In the genomic region with DNA sequence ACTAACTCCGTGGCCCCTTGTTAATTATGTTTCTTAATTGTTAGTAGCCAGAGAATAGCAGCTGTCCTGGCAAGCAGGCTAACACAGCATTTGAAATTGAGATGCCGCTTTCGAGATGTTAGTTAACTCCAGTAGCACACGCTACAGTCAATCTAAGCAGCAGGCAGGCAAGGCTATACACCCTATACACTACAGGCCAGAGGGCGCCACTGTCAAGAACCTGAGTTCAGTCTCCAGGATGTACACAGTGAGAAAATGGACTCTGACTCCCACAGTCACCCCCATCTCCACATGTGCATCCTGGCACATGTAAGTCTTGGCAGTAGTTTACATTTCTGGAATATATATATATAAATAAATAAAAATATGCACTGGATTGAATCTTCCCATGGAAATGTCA, we compare ENCODE assay signal across 18 mouse cellular contexts. TPM values are rescaled to one million over a fixed set of nuclear protein-coding genes. Genes with fewer than 3 reads are reported as not detected.
DNase-seq lines count a peak whose midpoint lies in the region; ATAC-seq and TF ChIP-seq lines count a peak whose summit lies in the region.
"Had no signal": no experiment of that assay in that cellular context is flagged by ENCODE, and none has a peak within 500 bp of the region (broad histone marks: within the 10 kb centered on the region; RNA-seq: fewer than 3 reads in every experiment).

No protein-coding gene starts in this region.

- H3K9me3 ChIP-seq in embryonic facial prominence, embryonic 14.5 days (ENCODE audit: control insufficient read depth, low read length), result no peaks in the 10 kb centered on the region
- no peaks in the 10 kb centered on the region for H3K9me3 ChIP-seq in embryonic facial prominence, embryonic 10.5 days
- no peaks in the 10 kb centered on the region for H3K9me3 ChIP-seq in limb, embryonic 14.5 days (ENCODE audit: control insufficient read depth, low read length)
- no peaks in the 10 kb centered on the region for H3K9me3 ChIP-seq in limb, embryonic 10.5 days (replicated peaks)
- H3K9me3 ChIP-seq: limb, embryonic 12.5 days; stomach, embryonic 15.5 days had no signal

- 77% methylated on average over 5 of the region's 5 CpGs for WGBS in embryonic facial prominence, embryonic 14.5 days
- 84% methylated on average over 5 of the region's 5 CpGs for WGBS in embryonic facial prominence, embryonic 10.5 days
- WGBS in limb, embryonic 14.5 days, result 79% methylated on average over 5 of the region's 5 CpGs
- 86% methylated on average over 5 of the region's 5 CpGs for WGBS in limb, embryonic 10.5 days

- DNase-seq in embryonic facial prominence, embryonic 14.5 days (ENCODE audit: low spot score), result peak; percentile 41
- no peak for DNase-seq in embryonic facial prominence, embryonic 10.5 days (ENCODE audit: low spot score)
- DNase-seq in limb, embryonic 14.5 days (ENCODE audit: low spot score), result peak; percentile 22
- DNase-seq in limb, embryonic 10.5 days (ENCODE audit: low spot score), result no peak
- DNase-seq in thymus, postnatal 0 days (ENCODE audit: low spot score), result peak; percentile 40
- DNase-seq in thymus, postnatal 25 days, result no peak
- DNase-seq in thymus, postnatal 4 days, result peak; percentile 60
- DNase-seq in frontal cortex, postnatal 10 days (ENCODE audit: low spot score in 2 of 2), result no peak
- DNase-seq: adrenal gland, postnatal 36 days; cerebellum, adult 9-11 months; gastrocnemius, postnatal 36 days; kidney, adult 18-20 months; kidney, postnatal 4 days; lung, adult 2 months; retina, postnatal 1 day had no signal

- H3K4me2 ChIP-seq in embryonic facial prominence, embryonic 14.5 days (ENCODE audit: low read depth, low read length), result no peak overlapping the region
- H3K4me2 ChIP-seq in limb, embryonic 14.5 days (replicated peaks; ENCODE audit: low read depth, low read length, severe bottlenecking), result no peak overlapping the region
- H3K4me2 ChIP-seq: limb, embryonic 12.5 days; stomach, embryonic 15.5 days had no signal

- TF ChIP-seq POLR2A in limb, embryonic 14.5 days (IDR thresholded peaks at IDR 0.05; ENCODE audit: borderline replicate concordance, extremely low read depth, insufficient read depth, insufficient read length), result no peak

- no peak overlapping the region for H3K27ac ChIP-seq in embryonic facial prominence, embryonic 14.5 days (replicated peaks; ENCODE audit: low read depth, low read length)
- no peak overlapping the region for H3K27ac ChIP-seq in embryonic facial prominence, embryonic 10.5 days (replicated peaks)
- H3K27ac ChIP-seq in limb, embryonic 14.5 days (replicated peaks; ENCODE audit: low read depth, low read length), result no peak overlapping the region
- H3K27ac ChIP-seq in limb, embryonic 10.5 days, result no peak overlapping the region
- H3K27ac ChIP-seq: limb, embryonic 12.5 days; stomach, embryonic 15.5 days had no signal

- H3K27me3 ChIP-seq in embryonic facial prominence, embryonic 14.5 days (replicated peaks; ENCODE audit: control insufficient read depth, insufficient read depth, low read length), result no peaks in the 10 kb centered on the region
- H3K27me3 ChIP-seq in embryonic facial prominence, embryonic 10.5 days (replicated peaks; ENCODE audit: low read depth, poor library complexity, severe bottlenecking), result peaks cover 5% of the 10 kb centered on the region
- H3K27me3 ChIP-seq in limb, embryonic 14.5 days (ENCODE audit: control insufficient read depth, insufficient read depth, low read length), result no peaks in the 10 kb centered on the region
- 0 out of 2 replicates have a peak, but pooled peaks cover 11% of the 10 kb centered on the region for H3K27me3 ChIP-seq in limb, embryonic 10.5 days (ENCODE audit: low read depth, poor library complexity, severe bottlenecking)
- H3K27me3 ChIP-seq: stomach, embryonic 15.5 days had no signal

- no peaks in the 10 kb centered on the region for H3K36me3 ChIP-seq in embryonic facial prominence, embryonic 14.5 days (ENCODE audit: control insufficient read depth, insufficient read depth, low read length)
- no peaks in the 10 kb centered on the region for H3K36me3 ChIP-seq in embryonic facial prominence, embryonic 10.5 days (replicated peaks)
- no peaks in the 10 kb centered on the region for H3K36me3 ChIP-seq in limb, embryonic 14.5 days (ENCODE audit: control insufficient read depth, insufficient read depth, low read length)
- no peaks in the 10 kb centered on the region for H3K36me3 ChIP-seq in limb, embryonic 10.5 days
- H3K36me3 ChIP-seq: limb, embryonic 12.5 days; stomach, embryonic 15.5 days had no signal

- no peaks in the 10 kb centered on the region for H3K4me1 ChIP-seq in embryonic facial prominence, embryonic 14.5 days (ENCODE audit: control insufficient read depth, insufficient read depth, low read length)
- H3K4me1 ChIP-seq in embryonic facial prominence, embryonic 10.5 days, result peaks cover 7% of the 10 kb centered on the region
- H3K4me1 ChIP-seq in limb, embryonic 14.5 days (ENCODE audit: control insufficient read depth, insufficient read depth, low read length), result no peaks in the 10 kb centered on the region
- H3K4me1 ChIP-seq in limb, embryonic 10.5 days, result 0 out of 2 replicates have a peak, but pooled peaks cover 10% of the 10 kb centered on the region
- H3K4me1 ChIP-seq: limb, embryonic 12.5 days; stomach, embryonic 15.5 days had no signal

- ATAC-seq in embryonic facial prominence, embryonic 14.5 days (ENCODE audit: low read depth), result no peak; the same call in 1 of the 2 replicates
- no peak; the same call in 1 of the 2 replicates for ATAC-seq in limb, embryonic 14.5 days (ENCODE audit: low FRiP score, low read depth)

- H3K9ac ChIP-seq in embryonic facial prominence, embryonic 14.5 days (ENCODE audit: low read depth, low read length), result no peak overlapping the region
- H3K9ac ChIP-seq in limb, embryonic 14.5 days (ENCODE audit: low read depth, low read length, severe bottlenecking), result no peak overlapping the region
- H3K9ac ChIP-seq: limb, embryonic 12.5 days; stomach, embryonic 15.5 days had no signal

- no peak overlapping the region for H3K4me3 ChIP-seq in embryonic facial prominence, embryonic 14.5 days (ENCODE audit: low read depth, low read length)
- no peak overlapping the region for H3K4me3 ChIP-seq in embryonic facial prominence, embryonic 10.5 days
- no peak overlapping the region for H3K4me3 ChIP-seq in limb, embryonic 14.5 days (replicated peaks; ENCODE audit: low read length)
- no peak overlapping the region for H3K4me3 ChIP-seq in limb, embryonic 10.5 days
- H3K4me3 ChIP-seq: limb, embryonic 12.5 days; stomach, embryonic 15.5 days had no signal

RNA-seq across cellular contexts. Expression of a gene that starts 22.6 kb away (rescaled TPM):
- polyA plus RNA-seq in embryonic facial prominence, embryonic 14.5 days (2014; fragmentation: Nextera tagmentation; extraction: Ambion mirVana), result 0.22 and 0.25 TPM in 2 replicates
- 0.09 TPM in 1 of 2 replicates, not detected in the other for polyA plus RNA-seq in embryonic facial prominence, embryonic 10.5 days (2016; fragmentation: Nextera tagmentation; extraction: Ambion mirVana)
- 0.05 TPM in 2 replicates for polyA plus RNA-seq in limb, embryonic 14.5 days (2012; rRNA removed)
- polyA plus RNA-seq in limb, embryonic 14.5 days (2014; fragmentation: Nextera tagmentation; extraction: Ambion mirVana), result 0.07 and 0.11 TPM in 2 replicates
- polyA plus RNA-seq in limb, embryonic 10.5 days (2016; fragmentation: Nextera tagmentation; extraction: Ambion mirVana), result 0.16 and 0.18 TPM in 2 replicates
- polyA plus RNA-seq in thymus, postnatal 0 days (2015; fragmentation: Nextera tagmentation; extraction: Ambion mirVana), result 1.4 and 1.9 TPM in 2 replicates
- polyA plus RNA-seq: heart, embryonic 14.5 days had no signal

RNA-seq across cellular contexts. Expression of a gene that starts 22.8 kb away (rescaled TPM):
- polyA plus RNA-seq in embryonic facial prominence, embryonic 14.5 days (2014; fragmentation: Nextera tagmentation; extraction: Ambion mirVana), result 26.2 and 27.4 TPM in 2 replicates
- 37.4 and 38.4 TPM in 2 replicates for polyA plus RNA-seq in embryonic facial prominence, embryonic 10.5 days (2016; fragmentation: Nextera tagmentation; extraction: Ambion mirVana)
- polyA plus RNA-seq in limb, embryonic 14.5 days (2012; rRNA removed), result 12.6 and 12.7 TPM in 2 replicates
- polyA plus RNA-seq in limb, embryonic 14.5 days (2014; fragmentation: Nextera tagmentation; extraction: Ambion mirVana), result 25.9 and 27.4 TPM in 2 replicates
- 36.8 and 45.4 TPM in 2 replicates for polyA plus RNA-seq in limb, embryonic 10.5 days (2016; fragmentation: Nextera tagmentation; extraction: Ambion mirVana)
- 53.7 and 56.4 TPM in 2 replicates for polyA plus RNA-seq in thymus, postnatal 0 days (2015; fragmentation: Nextera tagmentation; extraction: Ambion mirVana)

Comparison
In these comparisons a context has a peak if more than half of its experiments do, and no peak if none do; other contexts are left out.
1. DNase-seq: peak in embryonic facial prominence, embryonic 14.5 days (single experiment), limb, embryonic 14.5 days (single experiment), thymus, postnatal 0 days (single experiment) and thymus, postnatal 4 days (single experiment); none in embryonic facial prominence, embryonic 10.5 days (single experiment), limb, embryonic 10.5 days (single experiment), thymus, postnatal 25 days (single experiment) and frontal cortex, postnatal 10 days (0 of 2).